Mouse (Mus musculus): ENCODE measurements around the gene Man2b2.

DNA sequence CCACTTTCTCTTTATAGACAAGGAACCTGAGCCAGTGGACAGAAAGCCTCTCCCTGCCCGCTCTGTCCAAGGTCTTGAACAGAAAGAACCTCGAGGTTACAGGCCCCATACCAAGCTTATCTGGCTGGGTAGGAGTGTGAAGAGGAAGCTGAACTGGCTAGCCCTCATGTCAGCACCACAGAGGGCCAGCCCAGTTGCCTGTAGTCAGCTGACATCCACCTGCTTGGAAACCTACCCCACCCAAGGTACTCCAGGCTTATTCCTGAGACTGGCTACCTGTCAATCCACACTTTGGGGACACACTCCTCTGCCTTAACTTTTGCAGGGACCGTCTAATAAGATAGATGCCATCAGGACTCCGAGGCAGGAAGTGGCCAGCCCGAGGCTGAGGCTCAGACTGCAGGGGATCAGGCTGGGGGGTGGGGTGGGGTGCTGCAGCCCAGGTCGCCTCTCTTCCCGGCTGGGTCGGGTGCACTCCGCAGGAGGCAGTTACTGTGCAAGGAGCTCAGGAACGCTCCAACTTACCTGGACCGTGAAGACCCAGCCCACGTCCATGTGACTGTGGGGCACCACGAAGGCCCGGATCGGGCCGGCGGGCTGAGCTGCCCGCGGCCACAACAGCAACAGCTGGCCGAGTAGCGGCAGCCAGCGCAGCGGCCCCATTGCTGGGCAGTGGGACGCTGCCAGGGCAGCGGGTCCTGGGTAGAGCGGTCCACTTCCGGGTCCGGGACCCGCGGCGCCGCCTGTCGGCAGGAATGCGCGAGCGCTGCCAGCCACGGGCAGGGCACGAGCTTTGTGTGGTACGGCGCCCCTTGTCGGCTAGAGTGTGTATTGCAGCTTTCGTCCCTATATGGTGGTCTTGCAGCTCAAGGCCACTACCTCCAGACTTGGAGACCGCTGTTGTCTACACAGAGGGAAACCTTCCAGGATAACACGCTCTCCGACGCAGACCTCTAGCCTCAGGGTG, at the start of gene Man2b2:
- TF ChIP-seq POLR2A (IDR thresholded peaks at IDR 0.05; ENCODE audit: borderline replicate concordance, low read depth, low read length) (no peak), CTCF (IDR thresholded peaks at IDR 0.05; ENCODE audit: low read depth, low read length) (peak; percentile 94)

All from bone marrow macrophage, adult 2 months (primary cell).